Mouse (Mus musculus) cortical plate, adult 2 months (tissue): ENCODE results near the gene Fgf16.

Experiments used
- CTCF ChIP-seq: fragments of 200-500 bp; IDR thresholded peaks from 2 replicates; pipeline ENCODE4 v1.5.1; 2011; ENCODE audit warnings: mild to moderate bottlenecking, control low read depth, low read length; ENCODE audit not compliant: insufficient read depth; ENCODE audit errors: extremely low read depth
- POLR2A ChIP-seq: fragments of 200-500 bp; IDR thresholded peaks from 2 replicates; pipeline ENCODE4 v1.6.1; 2011; ENCODE audit warnings: mild to moderate bottlenecking, low read length, control low read depth; ENCODE audit not compliant: insufficient read depth; ENCODE audit errors: extremely low read depth

DNA sequence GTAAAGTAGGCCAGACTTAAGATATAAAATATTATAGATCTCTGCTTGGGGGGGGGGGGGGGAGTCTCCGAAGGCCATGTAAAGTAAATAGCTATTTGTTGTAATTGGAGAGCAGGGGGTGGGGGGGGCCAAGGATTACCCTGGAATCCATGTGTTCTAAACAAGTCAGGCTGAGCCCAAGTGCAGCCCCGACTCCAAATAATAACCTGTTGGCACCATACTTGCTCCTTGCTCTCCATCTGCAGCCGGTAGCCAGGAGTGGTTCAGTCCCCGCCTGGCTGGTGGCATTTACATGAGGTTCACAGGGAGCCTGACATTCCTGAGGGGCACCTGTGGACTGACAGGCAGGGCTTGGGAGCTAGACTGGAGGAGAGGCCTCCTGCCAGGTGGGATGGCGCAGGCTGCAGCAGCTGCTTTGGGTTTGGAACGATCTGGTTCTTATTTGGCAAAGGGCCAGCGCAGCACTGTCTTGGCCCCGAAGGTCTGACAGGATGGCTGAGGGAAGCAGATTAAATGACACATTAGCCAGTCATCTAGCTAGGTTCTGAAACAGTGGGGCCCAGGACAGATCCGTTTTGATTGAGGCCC is 3.2 kb downstream of the Fgf16 start:
- TF ChIP-seq CTCF (no peak), POLR2A (no peak)
